Mouse (Mus musculus) lung, embryonic 16.5 days (tissue): ENCODE measurements at regions not wholly inside any gene's neighbourhood (a gene's known extent, or its start where the extent isn't known, plus 50 kb on each side); places are given as distances from the start of the nearest gene placed in this dataset.

Source experiments
- ATAC-seq: fragments of 200-750 bp; cut with Nextera tagmentation; 2 replicates; pipeline ENCODE4 v1.8.0; 2017; ENCODE audit warnings: low read depth, mild to moderate bottlenecking, moderate library complexity
- H3K27ac ChIP-seq: fragments of 300-500 bp; sonication (generic); 2 replicates; pipeline ENCODE4 v1.5.1; 2014; ENCODE audit warnings: mild to moderate bottlenecking, control low read depth, low read length
- H3K27me3 ChIP-seq: fragments of 300-500 bp; sonication (generic); 2 replicates; pipeline ENCODE4 v1.6.1; 2014; ENCODE audit warnings: low read depth, low read length, mixed read lengths; ENCODE audit not compliant: control insufficient read depth, insufficient read depth
- H3K36me3 ChIP-seq: fragments of 300-500 bp; sonication (generic); 2 replicates; pipeline ENCODE4 v1.6.1; 2014; ENCODE audit warnings: low read length; ENCODE audit not compliant: control insufficient read depth, insufficient read depth
- H3K4me1 ChIP-seq: fragments of 300-500 bp; sonication (generic); replicated peaks from 2 replicates; pipeline ENCODE4 v1.6.1; 2014; ENCODE audit warnings: low read length, mixed read lengths; ENCODE audit not compliant: control insufficient read depth, insufficient read depth
- H3K4me2 ChIP-seq: fragments of 300-500 bp; sonication (generic); 2 replicates; pipeline ENCODE4 v1.6.1; 2014; ENCODE audit warnings: low read depth, low read length, control low read depth
- H3K4me3 ChIP-seq: fragments of 300-500 bp; sonication (generic); 2 replicates; pipeline ENCODE4 v1.5.1; 2014; ENCODE audit warnings: mild to moderate bottlenecking, low read length, control low read depth
- H3K9ac ChIP-seq: fragments of 300-500 bp; sonication (generic); 2 replicates; pipeline ENCODE4 v1.6.1; 2014; ENCODE audit warnings: low read length, control low read depth
- H3K9me3 ChIP-seq: fragments of 300-500 bp; sonication (generic); 2 replicates; pipeline ENCODE4 v1.6.1; 2016; ENCODE audit warnings: low read length; ENCODE audit not compliant: control insufficient read depth
- WGBS: fragments of 180-500 bp; shearing (Covaris S2); extraction: QIAGEN DNeasy Blood & Tissue Kit; methylation state at CpG from one replicate; pipeline ENCODE4 v1.1.7; 2014; 5-methylcytosine and 5-hydroxymethylcytosine counted together

DNA sequence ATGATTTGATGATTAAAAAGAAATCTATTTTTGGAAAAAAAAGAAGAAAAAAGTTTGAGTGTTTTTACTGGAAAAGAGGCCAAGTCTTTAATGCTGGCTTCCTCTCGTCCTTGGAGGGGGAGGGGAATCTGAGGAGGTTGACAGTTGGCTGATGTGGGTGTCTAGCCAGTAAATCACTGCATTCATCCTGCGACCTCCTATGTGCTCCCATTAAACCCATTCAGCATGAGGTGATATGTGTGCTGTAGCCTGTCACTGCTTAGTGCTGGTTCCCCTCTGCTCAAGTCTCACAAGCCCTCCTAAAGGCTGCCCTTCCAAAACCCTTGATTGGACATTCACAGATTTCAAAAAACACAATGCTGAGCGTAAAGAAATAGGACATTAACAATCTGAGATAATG is 68.7 kb downstream of the Atoh1 start:
- H3K4me3 ChIP-seq = no peak overlapping the region
- H3K4me1 ChIP-seq = no peaks in the 10 kb centered on the region
- H3K9ac ChIP-seq = no peak overlapping the region
- no peak for ATAC-seq
- no peak overlapping the region for H3K27ac ChIP-seq
- no peaks in the 10 kb centered on the region for H3K36me3 ChIP-seq
- H3K9me3 ChIP-seq = no peaks in the 10 kb centered on the region
- no peak overlapping the region for H3K4me2 ChIP-seq
- 43% methylated on average over 3 of the region's 3 CpGs for WGBS
- H3K27me3 ChIP-seq = no peaks in the 10 kb centered on the region

DNA sequence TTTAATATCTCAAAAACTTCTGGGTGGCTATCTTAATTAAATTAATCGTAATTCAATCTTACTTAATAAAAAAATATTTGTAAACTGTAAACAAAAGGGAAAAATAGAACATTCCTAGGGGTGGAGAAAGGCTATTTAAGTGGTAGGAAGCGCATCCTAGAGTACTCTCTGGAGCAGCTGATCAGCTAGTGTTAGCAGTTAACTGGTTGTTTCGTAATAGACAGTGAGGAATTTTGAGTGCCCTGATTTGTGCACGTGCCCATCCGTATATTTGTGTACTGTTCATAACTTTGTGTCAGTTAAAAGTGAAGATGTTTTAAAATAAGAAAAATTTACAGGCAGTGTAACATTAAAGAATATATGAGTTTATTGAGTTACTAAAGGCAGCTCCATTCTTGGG is 69.9 kb downstream of the Atoh1 start:
- Histone ChIP-seq H3K4me2 (peak overlapping the region; percentile 58), H3K36me3 (no peaks in the 10 kb centered on the region), H3K9ac (no peak overlapping the region), H3K4me1 (no peaks in the 10 kb centered on the region), H3K9me3 (no peaks in the 10 kb centered on the region), H3K27me3 (no peaks in the 10 kb centered on the region), H3K4me3 (peak overlapping the region; percentile 35), H3K27ac (no peak overlapping the region)
- WGBS = 40% methylated on average over 5 of the region's 5 CpGs
- ATAC-seq = no peak

DNA sequence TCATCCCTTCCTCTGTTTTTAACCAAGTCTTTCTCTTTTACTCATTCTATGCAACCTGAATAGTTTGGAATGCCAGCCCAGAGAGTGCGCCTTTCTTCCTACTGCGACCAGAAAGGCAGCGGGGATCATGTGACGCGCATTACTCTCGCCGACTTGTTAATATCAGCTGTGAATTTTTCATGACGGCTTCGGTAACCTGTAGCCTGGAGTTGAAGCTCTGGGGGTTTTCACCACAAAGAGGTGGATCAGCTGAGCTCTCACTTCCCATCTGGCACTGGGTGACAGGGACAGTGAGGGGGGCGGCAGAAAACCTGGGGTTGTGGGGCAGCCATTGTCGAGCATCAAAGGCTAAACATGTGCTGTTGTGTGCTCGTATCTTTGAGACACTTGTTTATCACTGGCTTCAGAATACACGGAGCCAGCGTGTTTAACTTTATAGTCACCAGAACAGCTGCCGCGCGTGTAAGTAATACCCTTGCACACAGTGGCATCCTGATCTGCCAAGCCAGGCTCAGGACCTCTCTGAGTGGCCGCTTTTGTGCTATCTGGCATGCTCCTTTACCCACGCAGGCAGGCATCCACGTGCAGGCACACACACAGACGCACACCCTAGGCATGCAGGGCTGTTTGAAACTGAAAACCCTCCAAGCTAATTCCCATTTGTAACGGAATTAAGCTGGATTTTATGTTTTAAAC is 70.5 kb downstream of the Atoh1 start:
- Histone ChIP-seq H3K27ac (no peak overlapping the region), H3K4me3 (peak overlapping the region; percentile 35), H3K36me3 (no peaks in the 10 kb centered on the region), H3K4me2 (peak overlapping the region; percentile 58), H3K9me3 (no peaks in the 10 kb centered on the region), H3K27me3 (no peaks in the 10 kb centered on the region), H3K4me1 (no peaks in the 10 kb centered on the region), H3K9ac (peak overlapping the region; percentile 19; the same call in 1 of the 2 replicates)
- WGBS = 6% methylated on average over 22 of the region's 22 CpGs
- 0 out of 2 replicates have a peak, but pooled peaks have one; percentile 28 for ATAC-seq

DNA sequence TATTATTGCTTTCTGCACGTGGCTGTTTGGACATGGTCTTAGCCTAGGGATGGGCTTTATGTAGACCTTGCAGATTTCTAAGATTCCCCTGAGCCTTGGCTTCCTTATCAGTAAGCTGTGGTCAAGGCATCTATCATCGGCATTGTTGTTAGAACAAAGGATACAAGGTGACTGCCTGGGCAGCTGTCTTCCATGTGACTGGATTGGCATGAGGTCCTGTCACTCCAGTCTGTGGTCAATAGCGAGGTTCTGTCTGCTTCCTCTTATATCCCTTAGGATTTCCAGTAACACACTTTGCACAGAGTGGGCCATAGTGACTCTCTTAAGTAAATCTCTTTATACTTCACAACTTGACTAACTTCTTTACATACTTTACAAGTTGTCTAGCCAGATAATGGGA is 72.0 kb downstream of the Atoh1 start:
- WGBS = 35% methylated on average over 3 of the region's 3 CpGs
- Histone ChIP-seq H3K9me3 (no peaks in the 10 kb centered on the region), H3K27me3 (no peaks in the 10 kb centered on the region), H3K9ac (no peak overlapping the region), H3K27ac (no peak overlapping the region), H3K36me3 (no peaks in the 10 kb centered on the region), H3K4me1 (no peaks in the 10 kb centered on the region), H3K4me3 (no peak overlapping the region), H3K4me2 (no peak overlapping the region)
- ATAC-seq = no peak

DNA sequence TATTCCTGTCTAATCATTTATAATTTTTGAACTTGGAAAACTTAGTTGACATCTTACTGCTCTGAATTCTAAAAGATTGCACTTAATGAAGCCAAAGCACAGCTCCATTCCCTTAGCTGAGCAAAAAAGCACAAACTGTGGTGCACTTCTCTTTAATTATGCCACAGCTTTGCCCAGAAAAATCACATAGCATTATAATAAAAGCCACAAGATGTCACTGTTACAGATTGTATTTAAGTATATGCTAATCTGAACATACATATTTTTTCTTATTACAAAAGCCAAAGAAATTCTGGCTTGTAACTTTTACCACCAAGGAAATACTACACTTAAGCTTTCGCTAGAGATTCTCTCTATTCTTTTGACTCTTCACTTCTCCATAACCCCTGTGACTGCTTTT is 86.2 kb downstream of the Atoh1 start:
- Histone ChIP-seq H3K4me3 (no peak overlapping the region), H3K36me3 (no peaks in the 10 kb centered on the region), H3K4me2 (no peak overlapping the region), H3K9me3 (no peaks in the 10 kb centered on the region), H3K27me3 (no peaks in the 10 kb centered on the region), H3K27ac (no peak overlapping the region), H3K9ac (no peak overlapping the region), H3K4me1 (no peaks in the 10 kb centered on the region)
- WGBS = 88% methylated on average over 1 of the region's 1 CpGs
- ATAC-seq = no peak

DNA sequence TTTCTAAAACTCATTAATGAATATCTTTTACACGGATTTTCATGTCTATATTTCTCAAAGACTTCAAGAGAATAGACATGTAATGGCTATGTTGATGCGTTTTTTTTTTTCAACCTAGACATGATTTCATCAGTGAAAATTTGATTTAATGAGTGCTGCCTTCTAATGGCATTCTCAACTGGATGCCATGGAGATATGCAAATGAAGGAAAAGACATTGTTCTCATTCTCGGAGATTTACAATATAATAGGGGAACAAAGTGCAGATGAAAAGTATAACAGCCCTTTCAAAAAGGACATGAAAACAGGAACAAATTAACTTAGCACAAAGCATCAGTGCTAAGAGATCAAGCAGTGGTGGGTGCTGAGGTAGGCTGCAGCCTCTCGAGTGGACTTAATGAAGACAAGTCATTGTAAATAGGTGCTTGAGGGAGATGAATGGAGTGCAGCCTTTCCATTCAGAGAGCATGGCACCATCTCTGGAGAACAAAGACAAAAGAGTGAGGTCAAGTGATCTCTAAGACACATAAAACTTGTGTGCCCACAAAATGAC is 120.2 kb downstream of the Atoh1 start:
- 72% methylated on average over 4 of the region's 4 CpGs for WGBS
- Histone ChIP-seq H3K9ac (no peak overlapping the region), H3K4me2 (no peak overlapping the region), H3K27ac (no peak overlapping the region), H3K4me1 (no peaks in the 10 kb centered on the region), H3K27me3 (no peaks in the 10 kb centered on the region), H3K36me3 (no peaks in the 10 kb centered on the region), H3K9me3 (no peaks in the 10 kb centered on the region), H3K4me3 (no peak overlapping the region)
- ATAC-seq = no peak

DNA sequence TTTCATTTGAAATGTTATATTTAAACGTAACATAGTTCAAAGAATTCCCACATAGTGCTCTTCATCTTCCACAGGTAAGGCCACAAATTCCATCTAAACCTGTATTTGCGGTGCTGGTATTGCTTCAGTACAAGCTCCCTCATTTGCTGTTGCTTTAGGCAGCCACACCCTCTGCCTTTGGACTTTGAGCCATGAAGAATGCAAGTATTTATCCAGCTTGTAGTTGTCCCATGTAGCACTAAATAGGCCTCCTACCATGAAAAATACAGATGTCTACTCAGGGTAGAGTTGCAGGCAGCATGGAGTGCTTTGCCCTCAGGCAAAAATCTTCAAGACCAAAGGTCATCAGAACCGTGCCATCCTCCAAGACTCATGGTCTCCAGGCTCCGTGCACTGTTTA is 134.0 kb downstream of the Atoh1 start:
- Histone ChIP-seq H3K27ac (no peak overlapping the region), H3K9me3 (no peaks in the 10 kb centered on the region), H3K27me3 (no peaks in the 10 kb centered on the region), H3K36me3 (no peaks in the 10 kb centered on the region), H3K9ac (no peak overlapping the region), H3K4me3 (no peak overlapping the region), H3K4me1 (no peaks in the 10 kb centered on the region), H3K4me2 (no peak overlapping the region)
- 75% methylated on average over 4 of the region's 4 CpGs for WGBS
- ATAC-seq = no peak

DNA sequence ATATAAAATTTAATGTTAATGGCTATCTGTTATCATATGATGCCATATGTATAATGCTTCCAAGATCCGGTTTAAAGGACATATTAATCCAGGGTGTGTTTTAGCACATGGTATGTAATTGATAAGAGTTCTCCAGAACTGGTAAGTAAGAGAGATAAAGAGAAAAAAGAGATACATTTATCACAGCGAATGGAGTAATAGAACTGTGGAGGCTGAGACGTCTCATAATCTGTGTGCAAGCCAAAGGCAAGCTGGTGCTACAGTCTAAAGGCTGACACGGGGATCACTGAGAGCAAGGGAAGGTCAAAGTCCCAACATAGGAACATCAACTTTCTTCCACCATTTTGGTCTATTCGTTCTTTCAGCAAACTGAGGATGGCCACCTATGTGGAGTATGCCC is 146.0 kb upstream of the Smarcad1 start:
- WGBS = 79% methylated on average over 5 of the region's 5 CpGs
- H3K4me1 ChIP-seq = no peaks in the 10 kb centered on the region
- no peak overlapping the region for H3K27ac ChIP-seq
- no peak for ATAC-seq
- H3K36me3 ChIP-seq = no peaks in the 10 kb centered on the region
- no peaks in the 10 kb centered on the region for H3K27me3 ChIP-seq
- H3K4me2 ChIP-seq = no peak overlapping the region
- H3K9ac ChIP-seq = no peak overlapping the region
- no peak overlapping the region for H3K4me3 ChIP-seq
- H3K9me3 ChIP-seq = no peaks in the 10 kb centered on the region
